Mouse (Mus musculus): ENCODE data around the gene Wdr5. TPM values are rescaled to one million over a fixed set of nuclear protein-coding genes. Genes with fewer than 3 reads are reported as not detected.

Gene Wdr5
- total RNA-seq, 2 experiments from 2014 or later: 25.4 to 28.5 TPM

GRCm38 (mm10) chr2:27583019-27583418 is 68.1 kb downstream of the Wdr5 start:
- intact Hi-C loops (cut with DNase I): no loop called here
- no peak for DNase-seq

GRCm38 (mm10) chr2:27584546-27584945 is 69.6 kb downstream of the Wdr5 start:
- DNase-seq: no peak
- intact Hi-C loops (cut with DNase I): no loop called here

Other genes starting within 250 kb of the Wdr5 start
- gene Vav2, start 88.1 kb upstream of the Wdr5 start, total RNA-seq (2021): 10 to 100 TPM; 13.1 to 14.4 TPM
- 1 to 10 TPM; 1.1 to 2.1 TPM for gene Brd3os, start 72.8 kb upstream of the Wdr5 start, total RNA-seq (2021)
- gene Brd3, start 7.5 kb upstream of the Wdr5 start, total RNA-seq (2021): 10 to 100 TPM; 42.6 to 53.0 TPM
- gene Rxra, start 161.3 kb downstream of the Wdr5 start, total RNA-seq (2021): 10 to 100 TPM; 38.6 to 42.5 TPM

Data from heart, postnatal 10 days (tissue).